Mouse (Mus musculus) adrenal gland, adult 10 weeks (tissue): ENCODE measurements around the gene Pak6. TPM values are rescaled to one million over a fixed set of nuclear protein-coding genes. Genes with fewer than 3 reads are reported as not detected.

Source experiments
- polyA plus RNA-seq: library from polyadenylated mRNA; stranded (reverse); fragments of 350-450 nt; fragmentation: Illumina TruSeq; extraction: RNeasy Lipid Tissue Mini Kit (QIAGEN cat#74804); gene quantifications from one replicate; pipeline ENCODE4 v1.2.3, GENCODE M21; 2014; ENCODE audit warnings: low read depth, low replicate concordance

Gene Pak6
- 2.3 TPM for polyA plus RNA-seq

GRCm38 (mm10) chr2:118662902-118663803, at the start of gene Pak6:
Gene Pak6 (plus strand): TSS chr2:118663303.

GRCm38 (mm10) chr2:118703913-118704730, 41.0 kb downstream of the Pak6 start, which contains the start of gene Ankrd63:
Gene Ankrd63 (minus strand): TSS chr2:118703963.

GRCm38 (mm10) chr2:118728337-118728736, 65.2 kb downstream of the Pak6 start, which contains the start of gene Plcb2:
Gene Plcb2 (minus strand): TSS chr2:118728438.

GRCm38 (mm10) chr2:118745232-118745884, 82.3 kb downstream of the Pak6 start, which contains the start of gene Inafm2:
Gene Inafm2 (plus strand): TSS chr2:118745758.

Other genes starting within 250 kb of the Pak6 start
- gene Srp14, start 183.6 kb upstream of the Pak6 start, polyA plus RNA-seq = 216 TPM
- 3.0 TPM for gene Bmf, start 113.6 kb upstream of the Pak6 start, polyA plus RNA-seq
- 3.8 TPM for gene Bub1b, start 65.1 kb upstream of the Pak6 start, polyA plus RNA-seq
- gene Ankrd63, start 40.7 kb downstream of the Pak6 start, polyA plus RNA-seq = 0.12 TPM
- gene Plcb2, start 65.1 kb downstream of the Pak6 start, polyA plus RNA-seq = 0.64 TPM
- gene Inafm2, start 82.5 kb downstream of the Pak6 start, polyA plus RNA-seq = 35.5 TPM
- gene Ccdc9b, start 99.4 kb downstream of the Pak6 start, polyA plus RNA-seq = 2.0 TPM
- not detected for gene Phgr1, start 109.5 kb downstream of the Pak6 start, polyA plus RNA-seq
- gene Disp2, start 116.4 kb downstream of the Pak6 start, polyA plus RNA-seq = 11.0 TPM
- 2.3 TPM for gene Knstrn, start 150.7 kb downstream of the Pak6 start, polyA plus RNA-seq
- 81.6 TPM for gene Ivd, start 198.7 kb downstream of the Pak6 start, polyA plus RNA-seq
- gene Bahd1, start 237.1 kb downstream of the Pak6 start, polyA plus RNA-seq = 7.1 TPM